Mouse (Mus musculus) heart, adult 2 months (tissue): ENCODE results near the gene Zfp382. TPM values are rescaled to one million over a fixed set of nuclear protein-coding genes. Genes with fewer than 3 reads are reported as not detected.

Experiments
- DNase-seq, 2 experiments: peaks; one replicate each; pipeline ENCODE4 v3.0.0; 2021
- H3K27ac ChIP-seq: fragments of 200-600 bp; 2 replicates; pipeline ENCODE4 v1.8.1; 2022
- H3K27me3 ChIP-seq: fragments of 200-500 bp; 2 replicates; pipeline ENCODE4 v1.6.1; 2012; ENCODE audit warnings: mild to moderate bottlenecking, low read length, inconsistent platforms, mixed read lengths; ENCODE audit not compliant: control insufficient read depth, insufficient read depth
- H3K36me3 ChIP-seq: fragments of 200-500 bp; 2 replicates; pipeline ENCODE4 v1.6.1; 2012; ENCODE audit warnings: low read length, inconsistent platforms; ENCODE audit not compliant: control insufficient read depth, insufficient read depth
- H3K4me1 ChIP-seq: fragments of 200-500 bp; 2 replicates; pipeline ENCODE4 v1.6.1; 2011; ENCODE audit warnings: low read length; ENCODE audit not compliant: control insufficient read depth, insufficient read depth
- H3K4me3 ChIP-seq: fragments of 200-600 bp; 2 replicates; pipeline ENCODE4 v1.8.1; 2022
- H3K79me2 ChIP-seq: fragments of 200-500 bp; replicated peaks from 2 replicates; pipeline ENCODE4 v1.6.1; 2012; ENCODE audit warnings: mild to moderate bottlenecking, inconsistent platforms, low read length, moderate library complexity, mixed read lengths; ENCODE audit not compliant: control insufficient read depth, insufficient read depth
- H3K9ac ChIP-seq: fragments of 200-500 bp; 2 replicates; pipeline ENCODE4 v1.6.1; 2012; ENCODE audit warnings: low read depth, mild to moderate bottlenecking, control low read depth, inconsistent platforms, low read length, mixed read lengths
- CTCF ChIP-seq: fragments of 200-600 bp; IDR thresholded peaks from 2 replicates; pipeline ENCODE4 v1.8.1; 2022; ENCODE audit warnings: antibody characterized with exemption, mild to moderate bottlenecking, moderate library complexity
- EP300 ChIP-seq: fragments of 200-500 bp; IDR thresholded peaks from 2 replicates; pipeline ENCODE4 v1.6.1; 2011; ENCODE audit warnings: low read depth, low read length, control low read depth; ENCODE audit not compliant: insufficient read depth
- POLR2A ChIP-seq: fragments of 200-500 bp; IDR thresholded peaks from 2 replicates; pipeline ENCODE4 v1.6.1; 2011; ENCODE audit warnings: mild to moderate bottlenecking, low read depth, low read length, control low read depth; ENCODE audit not compliant: insufficient read depth
- WGBS: fragments of 180-500 bp; shearing (Covaris S2); methylation state at CpG from one replicate; pipeline ENCODE4 v1.1.7; 2018; 5-methylcytosine and 5-hydroxymethylcytosine counted together
- intact Hi-C: fragments of 180-260 bp; cut with DNase I; formaldehyde crosslinking; loops from one replicate; pipeline ENCODE4 v1.15.1; 2025
- long read RNA-seq: library from polyadenylated mRNA; stranded (forward); transcript quantifications from one replicate; pipeline ENCODE4 v2.0.0, GENCODE M21; 2021
- polyA plus RNA-seq: library from polyadenylated mRNA; depleted of rRNA; stranded (reverse); fragments of >200 nt; gene quantifications from 2 replicates; pipeline ENCODE4 v1.2.3, GENCODE M21; 2012; rRNA removed
- total RNA-seq, 2 experiments: library from RNA; stranded (reverse); gene quantifications; 2 replicates each; pipeline ENCODE4 v1.2.3; 2021

Zfp382 gene
- total RNA-seq (1 to 10 TPM; 2.1 to 2.4 TPM), polyA plus RNA-seq (0.68 and 0.88 TPM in 2 replicates)
- long read RNA-seq, result 0 reads

DNA sequence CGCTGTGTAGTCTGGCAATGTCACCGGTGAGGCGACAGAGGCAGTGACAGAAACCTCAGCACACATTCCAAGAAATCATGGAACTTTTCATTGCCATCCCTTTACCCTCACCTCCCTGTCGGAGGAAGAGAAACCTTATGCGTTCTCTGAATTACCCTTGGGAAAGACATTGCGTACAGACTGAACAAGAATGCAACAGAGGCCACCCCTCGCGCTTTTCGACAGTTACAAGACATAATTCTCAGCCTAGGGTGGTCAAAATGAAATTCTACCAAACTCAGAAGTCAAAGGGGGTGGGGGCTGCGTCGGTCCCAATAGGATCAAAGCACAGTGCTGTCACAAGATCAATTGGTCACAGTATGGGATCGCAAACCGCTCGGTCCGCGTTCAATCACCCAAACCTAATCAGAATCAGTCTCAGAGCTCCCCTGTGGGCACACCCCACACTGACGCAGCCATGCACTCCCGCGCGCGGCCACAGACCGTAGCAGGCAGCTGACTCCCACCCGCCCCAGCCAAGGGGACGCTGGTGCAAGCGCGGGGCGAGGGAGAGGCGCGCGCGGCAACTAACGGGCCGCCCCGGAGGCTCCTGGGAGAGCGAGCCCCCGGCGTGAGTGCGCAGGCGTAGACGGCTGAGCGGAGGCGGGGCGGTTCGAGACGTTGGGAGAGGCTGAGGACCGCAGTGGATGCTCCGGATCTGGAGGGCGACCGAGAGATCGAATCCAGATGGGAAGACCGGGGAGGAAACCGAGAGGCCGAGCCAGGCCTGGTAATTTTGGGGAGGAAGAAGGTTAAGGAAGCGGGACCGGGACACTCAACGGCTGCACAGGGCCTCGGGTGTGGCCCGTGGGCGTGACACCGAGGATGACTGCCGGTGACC is at the start of gene Zfp382:
TSS of gene Zfp382 (plus strand) at position 635 of the 880 bp plus-strand sequence.
- peak within 1 kb of the TSS; percentile 79 for H3K9ac ChIP-seq
- peak within 1 kb of the TSS; percentile 89 for H3K4me3 ChIP-seq
- H3K79me2 ChIP-seq, result no peaks in the 10 kb centered on the region
- no peaks in the 10 kb centered on the region for H3K36me3 ChIP-seq
- H3K27ac ChIP-seq, result peak within 1 kb of the TSS; percentile 85
- H3K4me1 ChIP-seq, result no peaks in the 10 kb centered on the region
- under 1% methylated on average over 61 of the region's 61 CpGs for WGBS
- DNase-seq, result peak; percentile 94 to 95
- TF ChIP-seq CTCF (peak; percentile 41), POLR2A (peak; percentile 65), EP300 (no peak)
- no peaks in the 10 kb centered on the region for H3K27me3 ChIP-seq
- intact Hi-C loops, result loop anchor here (2.0 to 5.0 kb wide), 4 partner anchors 25 to 96 kb away; partner anchors contain the start of gene Zfp146

DNA sequence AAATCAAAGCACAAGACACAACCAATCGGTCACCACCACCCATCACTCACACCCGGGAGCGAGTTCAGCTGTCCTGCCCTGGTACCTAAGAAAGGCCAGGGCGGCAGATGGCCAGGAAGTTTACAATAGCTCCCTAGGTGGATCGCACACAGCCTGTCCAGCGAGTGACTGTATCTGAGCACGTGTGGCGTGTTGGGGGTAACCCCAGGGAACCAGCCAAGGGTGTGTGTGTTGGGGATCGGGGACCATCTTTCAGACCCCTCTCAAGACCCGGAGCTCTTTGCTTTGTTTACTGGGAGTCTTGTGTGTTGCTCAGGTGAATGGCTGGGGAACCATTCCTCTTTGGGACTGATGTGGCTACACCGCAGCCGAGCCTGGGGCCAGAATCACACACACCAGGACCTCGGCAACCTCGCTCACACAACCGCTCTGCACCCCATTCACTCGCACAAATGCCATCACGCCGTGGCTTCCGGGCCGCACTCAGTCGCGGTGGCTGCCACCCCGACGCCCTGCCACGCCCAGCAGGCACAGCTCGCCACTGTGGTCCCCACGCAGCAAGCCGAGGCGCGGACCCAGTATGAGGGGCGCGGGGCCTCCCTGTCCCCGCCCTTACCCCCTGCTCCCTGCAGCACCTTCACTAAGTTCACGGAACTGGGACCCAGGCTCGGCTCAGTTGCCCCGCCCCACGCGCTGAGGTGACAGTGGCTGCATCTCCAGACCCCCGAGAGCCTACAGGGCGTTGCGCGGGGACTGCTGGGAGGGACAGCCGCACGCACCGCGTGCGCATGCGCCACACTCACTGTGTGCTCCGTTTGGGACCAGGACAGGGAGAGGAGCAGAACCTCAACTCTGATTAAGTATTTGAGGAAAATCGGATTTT is 49.4 kb upstream of the Zfp382 start, which contains the start of gene Zfp82:
TSS of gene Zfp82 (minus strand) at position 755 of the 883 bp plus-strand sequence.
- Histone ChIP-seq H3K4me3 (peak within 1 kb of the TSS; percentile 78), H3K36me3 (no peaks in the 10 kb centered on the region), H3K27ac (peak within 1 kb of the TSS; percentile 58), H3K4me1 (peaks cover 2% of the 10 kb centered on the region; the same call in 1 of the 2 replicates), H3K9ac (peak within 1 kb of the TSS; percentile 91), H3K79me2 (no peaks in the 10 kb centered on the region), H3K27me3 (no peaks in the 10 kb centered on the region)
- no peak for TF ChIP-seq CTCF
- TF ChIP-seq POLR2A, result peak; percentile 79
- no peak for TF ChIP-seq EP300
- DNase-seq, result peak; percentile 88 to 90
- WGBS, result under 1% methylated on average over 50 of the region's 50 CpGs
- intact Hi-C loops, result loop anchor here (2.0 kb wide), 1 partner anchor 16 kb away; no protein-coding TSS in a partner anchor

DNA sequence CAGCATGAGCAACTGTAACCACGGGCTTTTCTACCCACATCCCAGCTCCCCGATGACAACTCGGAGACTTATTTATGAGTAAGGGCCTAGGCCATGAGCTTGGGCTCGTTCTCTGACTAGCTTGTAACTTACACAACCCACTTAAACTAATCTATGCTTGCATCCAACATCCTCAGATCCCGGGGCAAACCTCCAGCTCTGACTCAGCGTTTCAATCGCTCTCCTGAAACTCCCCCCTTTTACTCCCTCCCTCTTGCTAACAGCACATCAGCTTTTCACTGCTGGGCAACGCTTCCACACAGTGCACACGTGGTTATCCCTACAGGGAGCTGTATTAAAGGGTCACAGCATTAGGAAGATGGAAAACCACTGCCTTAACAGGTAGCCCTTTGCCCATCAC is 35.2 kb upstream of the Zfp382 start:
- DNase-seq, result no peak
- Histone ChIP-seq H3K4me3 (no peak overlapping the region), H3K9ac (no peak overlapping the region), H3K27ac (no peak overlapping the region), H3K36me3 (no peaks in the 10 kb centered on the region), H3K27me3 (no peaks in the 10 kb centered on the region), H3K4me1 (peaks cover 3% of the 10 kb centered on the region), H3K79me2 (no peaks in the 10 kb centered on the region)
- 87% methylated on average over 9 of the region's 9 CpGs for WGBS
- intact Hi-C loops, result loop anchor here (5.0 kb wide), 1 partner anchor 36 kb away; the partner anchor contains the start of gene Zfp382
- TF ChIP-seq EP300 (no peak), POLR2A (no peak), CTCF (no peak)

DNA sequence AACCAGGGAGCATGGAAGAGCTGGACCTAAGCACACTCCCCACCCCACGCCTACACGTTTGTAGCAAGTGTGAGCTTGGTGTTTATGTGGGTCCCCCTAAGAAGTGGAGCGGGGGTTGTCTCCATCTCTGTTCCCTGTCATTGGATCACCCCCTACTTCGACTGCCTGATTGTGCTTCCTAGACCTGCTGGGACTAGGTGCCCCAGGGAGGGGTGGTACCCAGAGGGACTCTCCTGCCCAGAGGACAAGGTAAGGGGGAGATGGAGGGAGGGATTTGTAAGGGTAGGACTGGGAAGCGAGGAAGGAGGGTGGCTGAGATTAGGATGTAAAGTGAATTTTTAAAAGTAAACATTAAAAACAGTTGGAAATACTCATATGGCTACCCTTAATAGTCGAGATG is 32.3 kb upstream of the Zfp382 start:
- Histone ChIP-seq H3K4me1 (peaks cover 3% of the 10 kb centered on the region), H3K27ac (no peak overlapping the region), H3K27me3 (no peaks in the 10 kb centered on the region), H3K36me3 (no peaks in the 10 kb centered on the region), H3K9ac (no peak overlapping the region; the same call in 1 of the 2 replicates), H3K4me3 (peak overlapping the region; percentile 86), H3K79me2 (no peaks in the 10 kb centered on the region)
- intact Hi-C loops, result loop anchor here (2.0 to 5.0 kb wide), 2 partner anchors 17 to 33 kb away; partner anchors contain the start of genes Zfp382 and Zfp82
- no peak for TF ChIP-seq EP300
- no peak for TF ChIP-seq POLR2A
- TF ChIP-seq CTCF, result no peak
- 34% methylated on average over 6 of the region's 6 CpGs for WGBS
- no peak for DNase-seq

DNA sequence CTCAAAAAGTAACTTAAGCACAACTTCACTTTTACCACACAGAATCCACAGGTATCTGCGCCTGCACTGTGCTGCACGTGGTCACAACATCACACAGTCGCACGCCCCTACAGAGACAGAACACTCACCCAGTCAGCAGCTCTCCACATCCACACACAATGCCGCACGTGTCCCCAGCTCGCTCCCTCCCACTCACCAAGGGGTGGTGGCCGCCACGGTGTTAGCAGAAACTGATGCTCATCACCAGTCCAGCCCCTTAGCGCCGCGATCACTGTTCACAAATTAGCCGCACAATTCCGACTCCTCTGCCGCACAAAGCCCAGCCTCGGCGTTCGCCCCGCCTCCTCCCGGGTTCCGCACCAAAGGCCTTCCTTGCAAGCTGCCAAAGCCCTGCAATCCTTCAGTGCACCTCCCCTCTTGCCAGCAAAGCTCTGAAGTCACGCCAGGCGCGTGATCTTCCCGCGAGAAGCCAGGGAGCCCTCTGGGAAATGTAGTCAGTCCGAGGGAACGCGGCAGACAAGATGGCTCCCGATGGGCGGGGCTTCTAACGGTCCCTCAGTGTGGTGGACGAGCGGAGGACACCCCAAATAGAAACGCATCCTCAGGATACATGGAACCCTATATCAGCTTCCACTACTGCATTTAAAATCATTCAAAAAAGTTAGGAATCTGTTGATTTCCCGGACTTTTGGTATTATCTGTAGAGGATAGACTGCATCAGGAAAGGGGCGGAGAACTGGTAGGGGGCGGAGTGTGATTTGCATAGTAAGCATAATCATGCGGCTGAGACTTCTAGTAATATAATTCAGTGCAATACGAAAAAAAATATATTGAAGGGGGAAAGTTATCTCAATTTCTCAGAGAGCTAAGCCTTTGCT is 31.4 kb upstream of the Zfp382 start, which contains the start of the genes Gm26920 and Zfp566:
TSS of gene Gm26920 (minus strand) at position 319 of the 878 bp plus-strand sequence.
TSS of gene Zfp566 (minus strand) at position 436 of the 878 bp plus-strand sequence.
- WGBS, result under 1% methylated on average over 40 of the region's 40 CpGs
- Histone ChIP-seq H3K27me3 (no peaks in the 10 kb centered on the region), H3K36me3 (no peaks in the 10 kb centered on the region), H3K9ac (peak within 1 kb of the TSS; percentile 67), H3K79me2 (no peaks in the 10 kb centered on the region), H3K4me1 (peaks cover 3% of the 10 kb centered on the region), H3K4me3 (peak within 1 kb of the TSS; percentile 86), H3K27ac (peak within 1 kb of the TSS; percentile 73)
- DNase-seq, result peak; percentile 96 to 97
- TF ChIP-seq EP300 (peak; percentile 70; the same call in 1 of the 2 replicates), CTCF (no peak), POLR2A (peak; percentile 85)
- intact Hi-C loops, result loop anchor here (2.0 to 5.0 kb wide), 2 partner anchors 40 to 183 kb away; partner anchors contain the start of genes Zfp14, Zfp27 and Zfp383
